Mouse (Mus musculus): Measurements from ENCODE around the gene Draxin.
"Not testable (repeated sequence)": the region's sequence is repeated elsewhere in the genome, so short reads cannot be mapped to it uniquely, and the experiment has no call there.

The Draxin gene

DNA sequence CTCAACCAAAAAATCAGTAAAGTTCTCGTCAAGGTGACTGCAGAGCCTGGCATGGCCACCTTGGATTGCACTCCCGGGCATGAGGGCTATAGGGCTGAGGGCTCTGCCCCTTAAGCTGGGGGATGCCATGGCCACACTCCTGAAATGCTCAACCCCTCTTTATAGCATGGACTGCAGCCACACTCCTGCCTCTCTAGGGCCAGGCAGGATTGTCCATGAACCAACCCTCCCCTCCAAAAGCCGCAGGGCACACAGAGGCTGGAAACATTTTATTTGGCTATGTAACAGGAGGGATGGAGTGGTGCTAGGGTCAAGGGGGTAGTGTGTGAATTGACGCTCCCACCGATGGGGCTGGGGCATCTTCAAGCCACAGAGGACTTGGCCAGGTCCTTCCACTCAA lies 22.0 kb upstream of the Draxin start:
- DNase-seq (ENCODE audit: low read depth, low spot score) = no peak

DNA sequence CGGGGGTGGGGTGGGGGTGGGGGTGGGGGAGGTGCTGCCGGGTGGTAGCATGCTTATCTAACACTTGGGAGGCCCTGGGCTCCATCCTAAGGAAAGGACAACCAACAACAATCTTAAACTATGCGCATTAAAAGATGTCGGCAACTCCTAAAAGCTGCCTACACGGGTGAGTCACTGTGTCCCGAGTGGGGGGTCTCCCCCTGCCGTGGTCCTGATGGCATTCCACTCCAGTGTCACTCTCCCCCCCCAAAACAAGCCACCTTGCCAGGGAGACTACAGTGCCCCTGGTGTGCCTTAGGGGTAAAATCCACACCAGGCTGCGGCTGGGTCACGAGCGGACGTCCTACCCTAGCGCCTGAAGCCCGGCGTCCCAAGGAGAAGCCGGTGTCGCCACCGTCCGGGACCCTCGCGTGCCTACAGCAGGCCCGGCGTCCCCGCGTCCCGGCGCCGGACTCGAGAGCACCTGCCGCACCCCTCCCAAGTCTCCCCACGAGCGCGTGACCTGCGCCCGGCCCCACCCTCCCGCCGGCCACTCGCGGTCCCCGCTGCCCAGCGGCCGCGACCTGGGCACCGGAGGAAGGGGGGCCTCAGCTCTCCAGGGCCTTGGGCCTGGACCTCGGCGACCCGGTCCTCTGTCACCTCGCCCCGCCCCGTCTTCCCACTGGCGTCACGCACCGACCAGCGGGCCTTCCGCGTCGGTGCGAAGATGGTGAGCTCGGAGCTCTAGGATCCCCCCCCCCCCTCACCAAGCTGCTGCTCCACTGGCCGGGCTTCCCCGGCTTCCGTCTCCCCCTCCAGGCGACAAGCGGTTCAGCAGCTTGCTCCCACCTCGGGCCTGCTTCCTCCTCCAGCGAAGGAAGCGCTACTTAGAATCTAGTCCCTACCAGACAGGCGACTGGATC lies 21.0 kb upstream of the Draxin start, which contains the start of gene Fbxo6:
TSS of gene Fbxo6 (minus strand) at position 874 of the 902 bp plus-strand sequence.
- peak; percentile 88 for DNase-seq (ENCODE audit: low read depth, low spot score)

DNA sequence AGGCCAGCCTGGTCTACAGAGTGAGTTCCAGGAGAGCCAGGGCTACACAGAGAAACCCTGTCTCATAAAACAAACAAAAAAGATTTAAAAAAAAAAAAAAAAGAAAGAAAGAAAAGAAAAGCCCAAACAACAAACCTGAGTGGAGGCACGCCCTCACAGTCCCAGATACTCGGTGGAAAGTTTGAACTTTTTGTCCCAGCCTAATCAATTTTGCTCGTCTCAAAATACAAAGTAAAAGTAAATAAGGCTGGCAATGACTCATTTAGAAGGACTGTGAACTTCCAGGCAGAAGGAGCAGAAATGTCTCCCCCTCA lies 20.4 kb upstream of the Draxin start:
- no peak for DNase-seq (ENCODE audit: low read depth, low spot score)

DNA sequence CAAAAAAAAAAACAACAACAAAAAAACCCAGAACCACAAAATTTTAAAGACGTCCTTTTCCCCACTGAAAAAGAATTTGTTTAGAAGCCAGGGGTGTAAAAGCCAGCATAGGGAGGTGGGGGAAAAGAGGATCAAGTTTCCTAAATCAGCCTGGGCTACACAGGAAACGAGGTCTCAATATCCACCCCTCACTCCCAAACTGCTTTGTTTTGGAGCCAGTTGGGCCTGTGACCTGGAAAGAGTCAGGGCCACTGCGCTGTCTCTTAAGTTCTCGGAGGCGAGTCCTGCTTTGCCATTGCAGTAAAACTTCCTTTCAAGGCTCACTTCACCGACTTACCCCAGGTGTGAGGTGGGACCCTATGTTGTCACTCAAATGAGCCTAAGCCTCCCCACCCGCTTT lies 19.7 kb upstream of the Draxin start:
- DNase-seq (ENCODE audit: low read depth, low spot score) = no peak

DNA sequence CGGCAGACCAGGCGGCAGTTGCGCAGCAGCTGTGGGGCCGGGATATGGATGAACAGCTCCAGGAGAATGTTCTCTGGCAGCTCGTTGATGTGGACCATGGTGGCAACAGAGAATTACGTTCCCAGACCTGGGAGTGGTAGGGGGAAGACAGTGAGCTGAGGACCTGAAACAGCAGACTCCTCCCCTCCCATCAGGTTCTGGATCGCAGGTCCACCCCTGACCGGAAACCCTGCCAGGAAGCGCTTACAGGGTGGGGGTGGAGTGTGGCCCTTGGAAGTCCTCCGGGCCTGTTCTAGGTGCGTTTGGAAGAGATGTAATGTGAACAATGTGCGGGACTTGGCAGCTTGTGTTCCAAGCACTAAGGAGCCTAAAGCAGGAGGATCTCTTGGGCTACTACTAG lies 19.0 kb upstream of the Draxin start:
- no peak for DNase-seq (ENCODE audit: low read depth, low spot score)

DNA sequence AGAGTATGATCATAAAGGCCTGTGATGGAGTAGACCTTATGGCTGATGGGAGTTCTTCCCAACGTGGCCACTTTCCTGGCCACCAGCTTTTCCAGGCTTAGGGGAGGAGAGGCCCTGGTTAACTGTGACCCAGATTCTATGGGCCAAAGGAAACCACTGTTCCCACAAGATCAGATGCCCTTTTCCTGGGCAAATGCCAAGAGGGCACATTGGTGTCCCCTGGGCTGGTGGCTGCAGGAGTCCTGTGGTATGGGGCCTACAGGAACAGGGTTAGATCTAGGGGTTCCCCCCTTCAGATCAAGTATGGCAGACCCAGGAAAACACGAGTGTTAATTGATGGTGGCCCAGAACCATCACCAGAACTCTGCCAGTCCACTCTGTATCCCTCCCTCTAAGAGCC lies 17.2 kb upstream of the Draxin start:
- no peak for DNase-seq (ENCODE audit: low read depth, low spot score)

DNA sequence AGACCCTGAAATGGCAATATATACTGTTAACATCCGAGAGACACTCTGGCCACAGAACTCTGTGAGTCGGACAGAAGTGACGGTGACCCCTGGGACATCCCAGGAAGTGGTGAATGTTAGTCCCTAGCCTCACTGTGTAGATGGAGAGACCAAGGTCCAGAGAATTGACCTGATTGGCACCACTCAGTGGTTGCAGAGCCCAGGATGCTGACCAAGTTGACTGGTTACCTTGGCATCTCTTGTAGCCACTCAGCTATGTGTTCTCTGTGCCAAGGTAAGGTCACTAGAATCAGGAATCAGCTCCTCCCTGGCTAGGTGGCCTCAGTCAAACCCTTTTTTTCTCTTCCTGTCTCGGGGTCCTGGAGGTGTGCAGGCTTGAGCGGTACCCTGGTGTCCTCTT lies 13.2 kb upstream of the Draxin start:
- DNase-seq (ENCODE audit: low read depth, low spot score) = no peak

DNA sequence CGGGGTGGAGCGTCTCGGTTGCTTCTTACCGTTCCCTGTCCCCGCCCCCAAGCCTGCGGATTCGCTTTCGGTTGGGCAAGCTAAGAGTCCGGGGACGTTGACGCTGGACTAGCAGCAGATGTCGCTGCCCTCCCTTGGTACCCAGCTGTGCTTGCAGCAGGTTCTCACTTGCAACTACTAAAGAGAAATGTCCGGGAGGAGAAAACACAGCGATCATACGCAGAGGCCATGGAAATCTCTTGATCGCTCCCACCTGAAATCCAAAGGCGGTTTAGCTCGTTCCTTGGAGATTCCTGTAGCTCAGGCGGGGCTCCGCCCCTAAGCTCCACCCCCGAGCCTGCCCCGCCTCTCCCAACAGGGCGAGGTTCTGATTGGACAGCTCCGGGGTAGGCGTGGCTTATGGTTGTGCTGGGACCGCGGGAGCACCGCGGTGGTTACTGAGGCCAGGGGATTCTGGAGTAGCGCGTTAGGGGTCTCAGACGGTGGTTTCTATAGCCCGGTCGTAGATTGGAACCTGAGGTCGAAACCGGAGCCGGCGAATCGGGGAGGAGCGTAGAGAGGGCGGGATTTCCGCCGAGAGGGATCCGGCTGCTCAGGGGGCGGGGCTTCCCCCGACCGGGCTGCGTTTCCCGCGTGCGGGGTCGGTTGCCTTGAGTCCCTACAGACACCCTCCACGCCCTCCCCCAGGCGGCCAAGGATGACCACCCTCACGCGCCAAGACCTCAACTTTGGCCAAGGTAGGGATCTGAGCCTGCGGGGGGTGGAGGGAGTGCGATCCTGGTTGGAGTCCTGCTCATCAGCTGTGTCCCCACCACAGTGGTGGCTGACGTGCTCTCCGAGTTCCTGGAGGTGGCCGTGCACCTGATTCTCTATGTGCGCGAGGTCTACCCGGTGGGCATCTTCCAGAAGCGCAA lies 9.9 kb upstream of the Draxin start:
- DNase-seq (ENCODE audit: low read depth, low spot score) = peak; percentile 84

DNA sequence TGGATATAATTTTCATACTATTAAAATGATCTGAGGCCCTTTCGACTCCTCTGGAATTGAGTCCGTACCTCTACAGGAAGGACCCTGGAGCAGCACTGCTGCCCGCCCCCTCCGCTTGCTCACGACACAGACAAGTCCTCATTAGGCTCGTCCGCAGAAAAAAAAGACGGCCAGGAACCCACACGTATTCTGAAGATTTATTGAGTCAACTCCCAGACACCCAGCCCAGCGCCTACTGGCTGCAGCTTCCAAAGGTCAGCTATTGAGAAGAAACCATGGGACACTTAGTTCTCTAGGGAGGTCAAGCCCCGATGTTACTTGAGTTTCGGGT lies 9.2 kb upstream of the Draxin start:
- DNase-seq (ENCODE audit: low read depth, low spot score) = no peak

DNA sequence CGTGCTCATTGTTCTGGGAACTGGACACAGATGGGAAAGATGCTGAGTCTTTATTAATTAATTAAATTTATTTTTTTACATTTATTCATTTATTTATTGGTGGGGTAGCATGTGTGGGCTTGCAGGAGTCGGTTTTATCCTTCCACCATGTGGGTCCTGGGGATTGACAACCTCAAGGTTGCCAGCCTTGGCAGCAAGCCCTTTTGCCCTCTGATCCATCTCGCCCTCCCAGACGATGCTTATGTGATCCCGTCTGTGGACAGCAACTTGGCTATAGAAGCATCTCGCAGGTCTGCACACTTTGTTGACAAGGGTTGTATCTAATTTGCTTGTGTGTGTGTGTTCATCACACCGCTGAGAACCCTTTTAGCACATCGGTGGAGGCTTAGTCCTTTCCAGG lies 7.0 kb upstream of the Draxin start:
- no peak for DNase-seq (ENCODE audit: low read depth, low spot score)

DNA sequence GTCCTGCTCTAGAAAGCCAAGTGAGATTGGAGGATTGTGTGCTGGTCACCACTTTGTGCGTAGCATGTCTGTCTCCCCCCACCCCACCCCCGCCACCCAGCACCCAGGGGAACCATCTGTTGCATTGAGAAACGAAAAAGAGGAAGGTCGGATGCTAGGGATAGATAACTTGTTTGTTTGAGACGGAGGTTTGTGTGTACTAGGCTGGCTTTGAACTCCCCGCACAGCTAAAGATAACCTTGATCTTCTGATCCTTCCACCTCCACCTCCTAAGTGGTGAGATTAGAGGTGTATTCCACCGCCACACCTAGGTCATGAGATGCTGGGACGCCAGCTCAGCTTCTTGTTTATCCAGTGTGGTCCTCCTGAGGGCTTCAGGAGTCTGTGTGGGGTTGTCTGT lies 4.5 kb upstream of the Draxin start:
- DNase-seq (ENCODE audit: low read depth, low spot score) = no peak

DNA sequence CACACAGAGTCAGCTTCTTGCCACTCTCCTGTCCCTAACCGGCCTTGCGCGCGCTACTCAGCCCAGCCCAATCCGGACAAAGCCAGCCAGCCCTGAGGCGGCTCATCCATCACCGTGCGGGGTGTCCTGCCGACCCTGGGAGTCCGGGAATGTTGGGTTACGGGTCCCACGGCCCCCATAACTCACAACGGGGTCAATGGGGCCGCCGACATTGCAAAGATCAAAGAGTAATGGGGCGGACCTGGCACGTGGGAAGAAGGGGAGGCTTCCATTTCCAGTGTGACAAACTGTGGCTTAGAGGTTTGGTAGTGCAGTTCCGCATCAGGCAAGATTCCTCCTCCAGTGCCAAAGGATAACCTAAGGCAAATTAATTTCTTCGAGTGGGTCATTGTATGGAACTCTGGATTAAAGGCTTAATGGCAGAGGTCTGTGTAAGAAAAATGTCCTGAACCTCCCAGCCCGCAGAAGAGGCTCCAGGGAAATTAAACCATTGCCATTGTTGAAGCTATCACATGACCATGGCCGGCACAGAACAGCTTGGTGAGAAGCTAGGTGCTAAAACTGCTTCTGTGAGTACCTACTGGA lies 1.1 kb upstream of the Draxin start:
- no peak for DNase-seq (ENCODE audit: low read depth, low spot score)

DNA sequence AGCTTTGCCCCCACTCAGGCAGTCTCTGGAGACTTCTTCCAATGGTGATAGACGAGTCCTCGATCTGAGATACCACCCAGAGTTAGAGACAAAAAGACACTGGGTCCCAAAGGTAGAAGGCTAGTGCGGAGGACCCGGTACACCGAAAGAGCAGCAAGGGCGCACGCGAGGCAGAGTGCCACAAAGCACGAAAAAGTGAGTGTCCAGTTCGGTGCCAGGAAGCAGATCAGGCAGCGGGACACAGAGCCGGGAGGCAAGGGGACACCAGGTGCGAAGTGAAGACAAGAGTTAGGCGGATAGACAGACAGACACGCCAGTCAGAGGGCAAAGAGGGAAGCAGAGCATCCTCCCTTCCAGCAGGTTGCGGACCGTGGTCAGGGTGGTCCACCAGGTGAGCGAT lies 365 bp downstream of the Draxin start, which contains the start of gene Mad2l2:
TSS of gene Mad2l2 (plus strand) at position 252 of the 400 bp plus-strand sequence.
- DNase-seq (ENCODE audit: low read depth, low spot score) = no peak

DNA sequence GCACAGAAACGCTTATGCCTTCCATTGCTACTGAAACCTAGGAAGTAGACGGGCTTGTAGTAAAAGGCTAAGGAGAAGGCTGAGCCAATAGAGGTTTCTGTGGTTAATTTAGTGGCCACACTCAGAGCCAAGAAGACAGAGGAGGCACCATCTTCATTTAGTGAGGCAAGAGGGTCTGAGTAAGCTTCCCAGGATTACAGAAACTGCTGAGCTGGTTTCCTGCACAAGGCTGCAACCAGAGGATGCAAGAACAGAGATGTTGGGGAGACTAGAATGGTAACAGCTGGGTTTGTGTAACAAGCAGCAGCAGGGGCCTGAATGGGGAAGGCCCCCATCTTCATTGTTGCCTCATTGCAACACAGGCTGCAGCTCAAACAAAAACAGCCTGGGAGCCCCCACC lies 1.8 kb downstream of the Draxin start:
- DNase-seq (ENCODE audit: low read depth, low spot score) = no peak

DNA sequence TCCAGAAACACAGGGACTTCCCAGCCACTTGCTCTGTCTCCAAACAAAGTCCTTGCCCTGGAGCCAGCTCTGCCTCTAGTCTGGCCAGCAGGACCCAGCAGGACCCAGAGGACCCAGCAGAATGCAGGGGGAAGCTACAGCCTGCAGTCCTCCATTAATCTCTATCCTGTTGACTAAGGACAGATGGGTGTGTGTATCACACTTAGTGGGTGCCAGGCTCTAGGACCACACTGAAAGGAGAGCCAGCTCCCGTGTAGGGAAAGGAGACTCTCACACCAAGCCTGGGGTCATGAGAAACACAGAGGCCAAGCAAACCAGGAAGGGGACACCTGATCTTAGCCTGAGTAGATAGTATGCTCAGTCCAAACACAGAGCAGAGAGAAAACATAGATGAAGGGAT lies 2.3 kb downstream of the Draxin start:
- no peak for DNase-seq (ENCODE audit: low read depth, low spot score)

DNA sequence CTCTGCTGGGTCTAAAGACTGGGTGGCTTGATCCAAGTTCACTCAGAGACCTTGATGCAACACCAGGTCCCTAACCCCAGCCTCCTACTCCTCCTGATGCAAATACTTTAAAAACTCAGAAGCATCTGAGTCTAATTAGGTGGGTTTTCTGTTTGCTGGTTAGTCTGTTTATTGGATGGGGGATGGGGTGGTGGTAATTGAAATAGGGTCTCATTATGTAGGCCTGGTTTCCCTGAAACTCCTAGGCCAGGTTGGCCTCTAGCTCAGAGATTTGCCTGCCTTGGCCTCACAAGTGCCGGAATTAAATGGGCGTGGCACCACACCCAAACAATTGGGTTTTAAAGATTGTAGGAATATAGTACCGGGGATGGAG lies 7.8 kb downstream of the Draxin start:
- DNase-seq (ENCODE audit: low read depth, low spot score) = no peak

DNA sequence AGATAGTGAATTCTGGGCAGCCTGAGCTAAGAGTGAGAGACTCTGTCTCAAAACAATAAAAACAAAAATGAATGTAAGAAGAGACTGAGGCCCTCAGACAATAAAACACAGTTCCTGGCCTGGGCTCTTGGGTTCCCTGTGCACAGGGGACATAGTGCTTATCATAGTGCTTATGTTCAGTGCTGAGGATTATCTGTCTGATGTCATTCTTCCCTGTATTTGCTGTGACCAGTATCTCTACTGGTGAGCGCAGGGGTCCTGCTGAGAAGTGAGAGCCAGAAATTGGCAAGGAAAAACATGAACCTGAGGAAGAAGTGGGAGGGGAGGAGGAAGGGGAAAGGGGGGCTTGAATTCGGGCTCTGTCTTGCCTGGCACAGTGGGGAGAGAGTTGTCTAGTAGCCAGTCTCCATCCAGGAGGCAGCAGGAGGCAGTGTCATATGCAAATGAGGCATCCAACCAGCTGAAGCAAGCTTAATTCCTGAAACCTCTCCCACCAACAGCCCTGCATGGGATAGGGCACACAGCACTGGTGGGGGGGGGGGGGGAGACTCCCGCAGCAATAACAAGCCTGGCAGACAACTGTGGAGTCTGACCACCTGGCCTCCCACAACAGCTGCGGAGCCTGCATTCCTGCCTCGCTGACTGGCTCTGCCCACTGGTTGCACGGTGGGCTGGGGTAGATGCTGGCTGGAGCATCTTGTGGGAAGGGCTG lies 8.4 kb downstream of the Draxin start:
- no peak for DNase-seq (ENCODE audit: low read depth, low spot score)

DNA sequence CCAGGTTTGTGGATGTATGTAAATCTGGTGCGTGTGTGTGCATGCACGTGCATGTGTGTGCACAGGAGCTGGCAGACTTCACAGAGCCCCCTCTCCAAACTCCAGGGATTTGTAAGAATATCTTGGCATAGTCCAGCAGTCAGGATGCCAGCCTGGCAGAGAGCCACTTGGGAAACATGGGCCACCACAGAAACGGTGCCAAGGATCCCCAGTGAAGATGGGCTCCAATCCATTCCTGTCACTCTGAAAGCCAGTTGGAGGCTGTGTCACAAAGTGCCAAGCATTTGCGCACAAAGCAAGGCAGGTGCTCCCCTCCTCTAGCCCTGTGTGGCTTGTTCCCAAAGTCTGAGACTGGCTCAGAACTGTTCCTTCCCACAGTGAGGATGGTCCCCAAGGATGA lies 9.1 kb downstream of the Draxin start:
- no peak for DNase-seq (ENCODE audit: low read depth, low spot score)

DNA sequence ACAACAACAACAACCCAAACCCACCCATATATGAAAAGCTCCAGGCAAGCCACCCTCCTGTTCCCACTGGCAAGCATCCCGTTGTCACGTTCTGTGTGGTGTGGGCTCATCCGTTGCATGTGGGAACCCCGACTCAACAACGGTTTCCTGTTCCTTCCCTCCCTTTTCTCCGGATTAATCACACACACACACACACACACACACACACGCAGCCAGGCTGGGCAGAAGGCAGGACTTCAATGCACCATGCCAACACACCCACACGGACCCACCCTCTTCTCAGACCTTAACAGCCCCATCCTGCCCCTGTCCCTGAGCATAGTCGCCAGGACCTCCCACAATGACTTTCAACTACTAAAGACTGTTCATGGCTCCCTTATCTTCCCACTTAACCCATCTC lies 9.9 kb downstream of the Draxin start:
- DNase-seq (ENCODE audit: low read depth, low spot score) = no peak

DNA sequence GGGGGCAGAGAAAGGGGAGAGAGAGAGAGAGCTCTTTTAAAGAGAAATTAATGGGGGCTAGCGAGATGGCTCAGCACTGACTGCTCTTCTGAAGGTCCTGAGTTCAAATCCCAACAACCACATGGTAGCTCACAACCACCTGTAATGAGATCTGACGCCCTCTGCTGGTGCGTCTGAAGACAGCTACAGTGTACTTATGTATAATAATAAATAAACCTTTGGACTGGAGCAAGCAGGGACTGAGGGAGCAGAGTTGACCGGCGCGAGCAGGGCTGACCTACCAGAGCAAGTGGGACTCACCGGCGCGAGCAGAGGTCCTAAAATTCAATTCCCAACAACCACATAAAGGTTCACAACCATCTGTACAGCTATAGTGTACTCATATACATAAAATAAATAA lies 10.9 kb downstream of the Draxin start:
- DNase-seq (ENCODE audit: low read depth, low spot score) = not testable (repeated sequence)

DNA sequence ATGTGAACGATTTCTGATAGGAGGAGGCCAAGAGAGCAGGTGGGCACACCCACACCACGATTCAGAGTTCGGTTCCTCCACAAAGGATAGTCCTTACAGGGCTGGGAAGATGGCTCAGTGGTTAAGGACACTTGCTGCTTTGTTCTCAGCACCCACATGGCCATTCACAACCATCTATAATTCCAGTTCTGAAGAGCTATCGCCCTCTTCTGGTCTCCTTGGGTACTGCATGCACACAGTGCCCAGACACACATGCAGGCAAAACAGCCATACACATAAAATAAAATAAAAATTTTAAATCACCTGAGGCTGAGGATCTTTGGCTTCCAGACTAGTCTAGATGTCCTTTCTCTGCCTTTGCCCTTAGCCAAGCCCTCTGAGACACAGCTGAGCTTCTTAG lies 13.1 kb downstream of the Draxin start:
- DNase-seq (ENCODE audit: low read depth, low spot score) = no peak

DNA sequence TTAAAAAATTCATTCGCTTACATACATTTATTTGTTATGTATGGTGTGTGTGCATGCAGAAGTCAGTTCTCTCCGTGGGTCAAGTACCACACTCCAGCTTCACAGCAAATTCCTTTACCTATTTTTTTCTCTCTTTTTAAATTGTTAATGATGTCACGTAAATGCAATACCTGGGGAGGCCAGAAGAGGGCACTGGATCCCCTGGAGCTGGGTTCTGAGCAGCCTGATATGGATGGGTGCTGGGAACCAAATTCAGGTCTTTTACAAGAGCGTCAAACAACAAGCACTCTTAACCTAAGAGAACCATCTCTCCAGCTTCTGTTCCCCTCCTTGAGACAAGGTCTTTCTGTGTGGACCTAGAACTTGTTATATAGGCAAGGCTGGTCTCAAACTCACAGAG lies 13.8 kb downstream of the Draxin start:
- no peak for DNase-seq (ENCODE audit: low read depth, low spot score)

Measured in telencephalon, adult 2 months (tissue).